ENCODE assay signal across 10 mouse cellular contexts in genomic region chr3:98042301-98042700, GRCm38 (mm10). TPM values are rescaled to one million over a fixed set of nuclear protein-coding genes. Genes with fewer than 3 reads are reported as not detected.
DNase-seq lines count a peak whose midpoint lies in the region; ATAC-seq and TF ChIP-seq lines count a peak whose summit lies in the region.
"Had no signal": no experiment of that assay in that cellular context is flagged by ENCODE, and none has a peak within 500 bp of the region (broad histone marks: within the 10 kb centered on the region; RNA-seq: fewer than 3 reads in every experiment).

No protein-coding gene starts in this region.

- H3K4me3 ChIP-seq in kidney, postnatal 0 days (replicated peaks; ENCODE audit: low read depth, low read length), result no peak overlapping the region
- H3K4me3 ChIP-seq in heart, embryonic 13.5 days, result peak overlapping the region; percentile 10; the same call in 1 of the 2 replicates
- no peak overlapping the region for H3K4me3 ChIP-seq in midbrain, embryonic 12.5 days
- H3K4me3 ChIP-seq: erythroblast, embryonic 14.5 days had no signal

- TF ChIP-seq CTCF in kidney, postnatal 0 days (IDR thresholded peaks at IDR 0.05; ENCODE audit: low read depth), result 0 out of 2 replicates have a peak, but pooled peaks have one; percentile 4

- 0 out of 2 replicates have a peak overlapping the region, but pooled peaks have one; percentile 31 for H3K9ac ChIP-seq in kidney, postnatal 0 days (ENCODE audit: low read depth, low read length)
- peak overlapping the region; percentile 65 for H3K9ac ChIP-seq in heart, embryonic 13.5 days
- H3K9ac ChIP-seq in midbrain, embryonic 12.5 days (replicated peaks), result no peak overlapping the region

- no peak for ATAC-seq in kidney, postnatal 0 days (replicated peaks; ENCODE audit: low FRiP score, low read depth)
- no peak for ATAC-seq in heart, embryonic 13.5 days (ENCODE audit: extremely low read depth, insufficient number of reproducible peaks, low FRiP score, low TSS enrichment)
- no peak for ATAC-seq in midbrain, embryonic 12.5 days (ENCODE audit: low FRiP score, low read depth)

- H3K9me3 ChIP-seq in kidney, postnatal 0 days (replicated peaks; ENCODE audit: low read length), result no peaks in the 10 kb centered on the region
- no peaks in the 10 kb centered on the region for H3K9me3 ChIP-seq in heart, embryonic 13.5 days
- 0 out of 2 replicates have a peak, but pooled peaks cover 3% of the 10 kb centered on the region for H3K9me3 ChIP-seq in midbrain, embryonic 12.5 days

- no peaks in the 10 kb centered on the region for H3K27me3 ChIP-seq in kidney, postnatal 0 days (ENCODE audit: insufficient read depth, low read length)
- H3K27me3 ChIP-seq in heart, embryonic 13.5 days (replicated peaks), result no peaks in the 10 kb centered on the region
- no peaks in the 10 kb centered on the region for H3K27me3 ChIP-seq in midbrain, embryonic 12.5 days

- WGBS in kidney, postnatal 0 days, result 38% methylated on average over 6 of the region's 6 CpGs
- 60% methylated on average over 6 of the region's 6 CpGs for WGBS in heart, embryonic 13.5 days
- 57% methylated on average over 6 of the region's 6 CpGs for WGBS in midbrain, embryonic 12.5 days

- intact Hi-C loops in left cerebral cortex, postnatal 25 days (cut with DNase I), result no loop called here

- peak overlapping the region; percentile 42 for H3K4me2 ChIP-seq in kidney, postnatal 0 days (ENCODE audit: low read length)
- peak overlapping the region; percentile 56 for H3K4me2 ChIP-seq in heart, embryonic 13.5 days
- peak overlapping the region; percentile 39 for H3K4me2 ChIP-seq in midbrain, embryonic 12.5 days (replicated peaks)

- peaks cover 78% of the 10 kb centered on the region for H3K4me1 ChIP-seq in kidney, postnatal 0 days (replicated peaks; ENCODE audit: insufficient read depth, low read length)
- H3K4me1 ChIP-seq in heart, embryonic 13.5 days, result peaks cover 94% of the 10 kb centered on the region
- H3K4me1 ChIP-seq in midbrain, embryonic 12.5 days, result peaks cover 66% of the 10 kb centered on the region

- H3K36me3 ChIP-seq in kidney, postnatal 0 days (ENCODE audit: insufficient read depth, low read length), result no peaks in the 10 kb centered on the region
- no peaks in the 10 kb centered on the region for H3K36me3 ChIP-seq in heart, embryonic 13.5 days
- H3K36me3 ChIP-seq in midbrain, embryonic 12.5 days, result no peaks in the 10 kb centered on the region

- H3K27ac ChIP-seq in kidney, postnatal 0 days, result peak overlapping the region; percentile 82
- peak overlapping the region; percentile 86 for H3K27ac ChIP-seq in heart, embryonic 13.5 days (replicated peaks)
- H3K27ac ChIP-seq in midbrain, embryonic 12.5 days (replicated peaks), result peak overlapping the region; percentile 74

- no peak for DNase-seq in kidney, postnatal 0 days (ENCODE audit: low spot score)
- DNase-seq in kidney, postnatal 36 days, result no peak
- peak; percentile 63 for DNase-seq in adrenal gland, postnatal 25 days
- DNase-seq in spleen, postnatal 4 days (ENCODE audit: low spot score in 2 of 2), result no peak
- no peak for DNase-seq in left cerebral cortex, adult 11 months (ENCODE audit: low spot score)
- DNase-seq in left cerebral cortex, postnatal 25 days (ENCODE audit: low spot score in 2 of 2), result no peak
- DNase-seq: lung, adult 18-20 months had no signal

RNA-seq across cellular contexts. Expression of gene Notch2, which starts 29.0 kb away (rescaled TPM):
- 25.2 and 26.0 TPM in 2 replicates for polyA plus RNA-seq in kidney, postnatal 0 days (2015; fragmentation: Nextera tagmentation; extraction: Ambion mirVana)
- 52.3 and 80.9 TPM in 2 replicates for total RNA-seq in adrenal gland, postnatal 25 days (2021)
- 11.9 and 12.1 TPM in 2 replicates for polyA plus RNA-seq in heart, embryonic 13.5 days (2015; fragmentation: Nextera tagmentation; extraction: Ambion mirVana)
- 20.3 and 20.7 TPM in 2 replicates for polyA plus RNA-seq in midbrain, embryonic 12.5 days (2016; fragmentation: Nextera tagmentation; extraction: Ambion mirVana)
- 10 to 100 TPM; 12.9 to 15.3 TPM for total RNA-seq in left cerebral cortex, postnatal 25 days (2021)
